Mouse (Mus musculus): ENCODE results near the gene Adcy6. TPM values are rescaled to one million over a fixed set of nuclear protein-coding genes. Genes with fewer than 3 reads are reported as not detected.

The Adcy6 gene
- polyA plus RNA-seq, 2 experiments: 14.3 to 74.0 TPM

DNA sequence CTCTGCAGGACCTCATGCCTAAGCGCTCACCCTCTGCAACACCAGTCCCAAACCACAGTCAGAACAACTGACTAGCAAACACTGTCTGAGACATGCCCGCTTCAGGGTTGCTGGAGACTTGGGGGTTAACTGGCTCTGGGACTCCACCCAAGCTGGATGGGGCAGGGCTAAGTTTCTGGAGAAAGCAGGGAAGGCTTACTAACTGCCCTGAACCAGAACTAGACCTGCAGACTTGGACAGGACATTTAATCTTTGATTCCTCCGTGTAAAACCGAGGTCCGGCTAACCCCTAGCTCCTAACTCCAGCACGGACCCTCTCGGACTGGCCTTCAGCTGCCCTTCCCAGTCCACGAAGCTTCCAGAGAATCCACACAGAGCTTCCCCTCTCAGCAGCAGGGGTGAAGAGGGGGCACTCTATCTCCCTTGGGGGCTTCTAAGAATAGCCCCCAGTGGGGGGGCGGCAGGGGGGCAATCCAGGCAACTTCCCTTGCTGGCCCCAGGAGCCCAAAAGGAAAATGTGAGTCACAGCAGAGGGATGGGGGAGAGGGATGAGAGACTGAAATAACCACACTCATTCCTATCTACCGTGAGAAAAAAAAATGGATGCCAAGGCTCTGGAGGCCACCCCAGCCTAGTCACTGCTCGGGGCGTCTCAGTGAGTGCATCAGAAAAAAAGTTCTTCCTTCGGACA, 7.5 kb downstream of the Adcy6 start:
- Histone ChIP-seq H3K9ac (ENCODE audit: low read depth, low read length, severe bottlenecking) (peak overlapping the region; percentile 36; the same call in 1 of the 2 replicates), H3K36me3 (ENCODE audit: control insufficient read depth, insufficient read depth, low read length) (peaks cover 76% of the 10 kb centered on the region), H3K4me2 (replicated peaks; ENCODE audit: low read depth, low read length, severe bottlenecking) (peak overlapping the region; percentile 42), H3K9me3 (ENCODE audit: control insufficient read depth, low read length) (no peaks in the 10 kb centered on the region), H3K27ac (replicated peaks; ENCODE audit: low read depth, low read length) (peak overlapping the region; percentile 33; the same call in 1 of the 2 replicates), H3K27me3 (ENCODE audit: control insufficient read depth, insufficient read depth, low read length) (no peaks in the 10 kb centered on the region), H3K4me3 (replicated peaks; ENCODE audit: low read length) (peak overlapping the region; percentile 1; the same call in 1 of the 2 replicates), H3K4me1 (ENCODE audit: control insufficient read depth, insufficient read depth, low read length) (peaks cover 24% of the 10 kb centered on the region)
- 60% methylated on average over 13 of the region's 13 CpGs for WGBS
- no peak for DNase-seq (ENCODE audit: low spot score)
- TF ChIP-seq POLR2A (IDR thresholded peaks at IDR 0.05; ENCODE audit: borderline replicate concordance, extremely low read depth, insufficient read depth, insufficient read length): no peak
- peak; percentile 51; the same call in 1 of the 2 replicates for ATAC-seq (ENCODE audit: low FRiP score, low read depth)

DNA sequence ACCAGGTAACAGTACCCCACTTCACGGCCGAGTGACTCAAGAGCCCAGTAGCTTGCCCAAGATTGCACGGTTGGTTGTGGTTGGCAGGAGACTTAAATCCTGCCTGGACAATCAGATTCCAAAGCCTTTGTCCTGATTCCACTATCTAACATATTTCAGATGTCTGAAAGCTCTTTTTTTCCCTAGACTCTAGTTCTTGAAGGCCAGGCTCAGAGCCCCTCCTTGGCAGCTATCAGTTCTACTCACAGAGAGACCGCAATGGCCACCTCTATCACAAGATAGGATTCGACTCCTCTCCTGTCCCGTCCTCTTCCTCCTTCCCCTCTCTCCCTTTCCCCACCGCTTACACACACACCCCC, 8.1 kb downstream of the Adcy6 start:
- no peak for ATAC-seq (ENCODE audit: low FRiP score, low read depth)
- Histone ChIP-seq H3K27me3 (ENCODE audit: control insufficient read depth, insufficient read depth, low read length) (no peaks in the 10 kb centered on the region), H3K27ac (replicated peaks; ENCODE audit: low read depth, low read length) (0 out of 2 replicates have a peak overlapping the region, but pooled peaks have one; percentile 33), H3K9me3 (ENCODE audit: control insufficient read depth, low read length) (no peaks in the 10 kb centered on the region), H3K4me2 (replicated peaks; ENCODE audit: low read depth, low read length, severe bottlenecking) (peak overlapping the region; percentile 42), H3K9ac (ENCODE audit: low read depth, low read length, severe bottlenecking) (peak overlapping the region; percentile 36; the same call in 1 of the 2 replicates), H3K36me3 (ENCODE audit: control insufficient read depth, insufficient read depth, low read length) (peaks cover 76% of the 10 kb centered on the region), H3K4me3 (replicated peaks; ENCODE audit: low read length) (no peak overlapping the region; the same call in 1 of the 2 replicates), H3K4me1 (ENCODE audit: control insufficient read depth, insufficient read depth, low read length) (peaks cover 20% of the 10 kb centered on the region)
- DNase-seq (ENCODE audit: low spot score): no peak
- no peak for TF ChIP-seq POLR2A (IDR thresholded peaks at IDR 0.05; ENCODE audit: borderline replicate concordance, extremely low read depth, insufficient read depth, insufficient read length)
- 77% methylated on average over 7 of the region's 7 CpGs for WGBS

DNA sequence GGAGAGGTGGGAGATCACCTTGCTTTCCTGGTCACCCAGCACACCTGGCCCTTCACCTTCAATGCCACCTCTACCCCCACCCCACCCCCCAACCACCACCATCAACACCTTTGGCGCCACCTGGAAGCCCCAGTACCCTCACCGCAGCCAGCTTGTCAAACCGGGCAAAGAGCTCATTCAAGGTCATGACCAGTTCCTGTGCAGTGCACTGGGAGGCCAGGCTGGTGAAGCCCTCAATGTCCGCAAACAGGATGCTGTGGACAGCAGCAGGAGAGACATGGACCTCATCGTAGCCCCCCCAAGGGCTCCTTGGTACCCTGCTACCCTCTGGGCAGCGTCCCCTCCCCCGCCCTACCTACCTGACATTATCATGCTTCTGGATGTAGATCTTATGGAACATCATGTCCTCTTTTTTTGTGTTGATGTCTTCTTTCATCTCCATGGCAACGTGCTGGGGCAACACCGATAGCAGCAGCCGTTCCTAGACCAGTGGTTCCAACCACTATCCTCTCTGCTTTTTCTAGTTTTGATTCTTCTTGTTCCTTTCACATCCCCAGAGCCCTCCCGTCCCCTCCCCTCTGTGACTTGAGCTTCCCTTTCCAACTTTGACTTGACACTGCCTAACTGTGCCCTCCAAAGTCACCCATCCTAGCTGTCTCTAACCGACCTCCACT, 9.7 kb downstream of the Adcy6 start:
- TF ChIP-seq POLR2A (IDR thresholded peaks at IDR 0.05; ENCODE audit: borderline replicate concordance, extremely low read depth, insufficient read depth, insufficient read length): no peak
- no peak overlapping the region for H3K9ac ChIP-seq (ENCODE audit: low read depth, low read length, severe bottlenecking)
- H3K4me3 ChIP-seq (replicated peaks; ENCODE audit: low read length): no peak overlapping the region
- peaks cover 91% of the 10 kb centered on the region for H3K36me3 ChIP-seq (ENCODE audit: control insufficient read depth, insufficient read depth, low read length)
- H3K4me2 ChIP-seq (replicated peaks; ENCODE audit: low read depth, low read length, severe bottlenecking): no peak overlapping the region
- H3K27ac ChIP-seq (replicated peaks; ENCODE audit: low read depth, low read length): no peak overlapping the region
- H3K9me3 ChIP-seq (ENCODE audit: control insufficient read depth, low read length): no peaks in the 10 kb centered on the region
- no peaks in the 10 kb centered on the region for H3K27me3 ChIP-seq (ENCODE audit: control insufficient read depth, insufficient read depth, low read length)
- 87% methylated on average over 12 of the region's 12 CpGs for WGBS
- peaks cover 20% of the 10 kb centered on the region for H3K4me1 ChIP-seq (ENCODE audit: control insufficient read depth, insufficient read depth, low read length)
- no peak for ATAC-seq (ENCODE audit: low FRiP score, low read depth)
- DNase-seq (ENCODE audit: low spot score): no peak

DNA sequence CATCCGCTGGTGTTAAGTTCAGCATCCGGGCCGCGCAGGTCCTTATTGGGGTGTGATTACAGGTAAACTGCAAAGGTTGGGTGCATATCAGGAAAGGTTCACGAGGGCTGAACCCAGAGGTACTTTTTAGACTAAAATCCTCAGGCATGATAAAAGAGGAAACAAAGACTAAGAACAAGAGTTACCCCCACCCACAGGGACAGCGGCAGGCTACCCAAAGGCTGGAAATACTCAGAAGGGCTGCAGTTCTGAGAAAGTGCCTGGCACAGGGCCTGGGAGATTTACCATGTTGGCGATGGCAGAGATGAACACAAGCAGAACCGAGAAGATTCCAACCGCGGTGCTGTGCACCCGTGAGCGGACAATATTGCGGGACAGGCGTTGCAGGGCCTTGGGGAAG, 13.3 kb downstream of the Adcy6 start:
- no peaks in the 10 kb centered on the region for H3K27me3 ChIP-seq (ENCODE audit: control insufficient read depth, insufficient read depth, low read length)
- peaks cover 97% of the 10 kb centered on the region for H3K36me3 ChIP-seq (ENCODE audit: control insufficient read depth, insufficient read depth, low read length)
- ATAC-seq (ENCODE audit: low FRiP score, low read depth): no peak
- no peak for DNase-seq (ENCODE audit: low spot score)
- no peak overlapping the region for H3K9ac ChIP-seq (ENCODE audit: low read depth, low read length, severe bottlenecking)
- no peak for TF ChIP-seq POLR2A (IDR thresholded peaks at IDR 0.05; ENCODE audit: borderline replicate concordance, extremely low read depth, insufficient read depth, insufficient read length)
- WGBS: 94% methylated on average over 14 of the region's 14 CpGs
- H3K9me3 ChIP-seq (ENCODE audit: control insufficient read depth, low read length): no peaks in the 10 kb centered on the region
- H3K4me1 ChIP-seq (ENCODE audit: control insufficient read depth, insufficient read depth, low read length): no peaks in the 10 kb centered on the region
- H3K27ac ChIP-seq (replicated peaks; ENCODE audit: low read depth, low read length): no peak overlapping the region
- no peak overlapping the region for H3K4me2 ChIP-seq (replicated peaks; ENCODE audit: low read depth, low read length, severe bottlenecking)
- no peak overlapping the region for H3K4me3 ChIP-seq (replicated peaks; ENCODE audit: low read length)

DNA sequence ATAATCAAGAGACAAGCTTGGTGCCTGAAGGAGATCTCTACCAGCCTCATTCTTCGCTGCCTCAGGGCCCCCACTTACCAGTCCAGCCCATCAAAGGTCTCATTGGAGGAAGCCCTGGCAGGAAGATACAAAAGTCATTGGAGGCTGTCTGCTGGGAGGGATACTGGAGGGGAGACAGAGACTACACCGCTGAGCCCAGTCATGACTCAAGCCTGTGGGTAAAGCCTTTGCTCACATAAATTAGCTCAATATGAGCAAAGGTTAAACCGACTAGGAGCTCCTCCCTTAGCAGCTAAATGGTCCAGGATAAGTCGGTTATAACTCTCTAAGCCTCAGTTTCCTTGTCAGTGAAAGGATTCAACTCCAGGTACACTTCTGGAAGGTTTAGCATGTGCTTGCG, 14.8 kb downstream of the Adcy6 start:
- Histone ChIP-seq H3K9me3 (ENCODE audit: control insufficient read depth, low read length) (no peaks in the 10 kb centered on the region), H3K27me3 (ENCODE audit: control insufficient read depth, insufficient read depth, low read length) (no peaks in the 10 kb centered on the region), H3K4me1 (ENCODE audit: control insufficient read depth, insufficient read depth, low read length) (no peaks in the 10 kb centered on the region), H3K4me2 (replicated peaks; ENCODE audit: low read depth, low read length, severe bottlenecking) (no peak overlapping the region), H3K4me3 (replicated peaks; ENCODE audit: low read length) (no peak overlapping the region), H3K27ac (replicated peaks; ENCODE audit: low read depth, low read length) (no peak overlapping the region), H3K9ac (ENCODE audit: low read depth, low read length, severe bottlenecking) (no peak overlapping the region), H3K36me3 (ENCODE audit: control insufficient read depth, insufficient read depth, low read length) (peaks cover 98% of the 10 kb centered on the region)
- no peak for TF ChIP-seq POLR2A (IDR thresholded peaks at IDR 0.05; ENCODE audit: borderline replicate concordance, extremely low read depth, insufficient read depth, insufficient read length)
- no peak for DNase-seq (ENCODE audit: low spot score)
- 92% methylated on average over 5 of the region's 5 CpGs for WGBS
- ATAC-seq (ENCODE audit: low FRiP score, low read depth): no peak
